Mouse (Mus musculus) liver, postnatal 0 days (tissue): ENCODE results near the gene Capn13. TPM values are rescaled to one million over a fixed set of nuclear protein-coding genes. Genes with fewer than 3 reads are reported as not detected.

Experiments used
- ATAC-seq: fragments of 200-750 bp; cut with Nextera tagmentation; 2 replicates; pipeline ENCODE4 v1.8.0; 2017; ENCODE audit warnings: mild to moderate bottlenecking, moderate library complexity
- DNase-seq: peaks from one replicate; pipeline ENCODE4 v3.0.0-alpha.2; 2016
- H3K27ac ChIP-seq: fragments of 300-500 bp; sonication (generic); 2 replicates; pipeline ENCODE4 v1.5.1; 2014; ENCODE audit warnings: antibody characterized with exemption, moderate library complexity, mild to moderate bottlenecking, low read depth
- H3K27me3 ChIP-seq: fragments of 300-500 bp; sonication (generic); 2 replicates; pipeline ENCODE4 v1.6.1; 2014; ENCODE audit warnings: low read length, control low read depth, mixed read lengths; ENCODE audit not compliant: insufficient read depth
- H3K36me3 ChIP-seq: fragments of 300-500 bp; sonication (generic); replicated peaks from 2 replicates; pipeline ENCODE4 v1.6.1; 2014; ENCODE audit warnings: mild to moderate bottlenecking, control low read depth, low read length, moderate library complexity, mixed read lengths; ENCODE audit not compliant: insufficient read depth
- H3K4me1 ChIP-seq: fragments of 300-500 bp; sonication (generic); 2 replicates; pipeline ENCODE4 v1.6.1; 2014; ENCODE audit warnings: antibody characterized with exemption, mild to moderate bottlenecking, control low read depth; ENCODE audit not compliant: insufficient read depth
- H3K4me2 ChIP-seq: fragments of 300-500 bp; sonication (generic); 2 replicates; pipeline ENCODE4 v1.6.1; 2014; ENCODE audit warnings: low read depth, mild to moderate bottlenecking, low read length, moderate library complexity, mixed read lengths
- H3K4me3 ChIP-seq: fragments of 300-500 bp; sonication (generic); 2 replicates; pipeline ENCODE4 v1.5.1; 2014; ENCODE audit warnings: low read depth, low read length
- H3K9ac ChIP-seq: fragments of 300-500 bp; sonication (generic); replicated peaks from 2 replicates; pipeline ENCODE4 v1.6.1; 2014; ENCODE audit warnings: mild to moderate bottlenecking, moderate library complexity
- H3K9me3 ChIP-seq: fragments of 300-500 bp; sonication (generic); 2 replicates; pipeline ENCODE4 v1.6.1; 2016; ENCODE audit warnings: mild to moderate bottlenecking, control low read depth, low read length, mixed read lengths
- CTCF ChIP-seq: sonication (generic); IDR thresholded peaks from 2 replicates; pipeline ENCODE4 v1.5.1; 2016; ENCODE audit warnings: antibody characterized with exemption, low read depth
- EP300 ChIP-seq: IDR thresholded peaks from 2 replicates; pipeline ENCODE4 v1.6.1; 2016; ENCODE audit warnings: antibody characterized with exemption, low read depth, mild to moderate bottlenecking
- WGBS: fragments of 180-500 bp; shearing (Covaris S2); extraction: QIAGEN DNeasy Blood & Tissue Kit; methylation state at CpG from one replicate; pipeline ENCODE4 v1.1.7; 2014; ENCODE audit not compliant: insufficient replicate concordance; 5-methylcytosine and 5-hydroxymethylcytosine counted together
- polyA plus RNA-seq: library from polyadenylated mRNA; unstranded; fragments of >200 nt; fragmentation: Nextera tagmentation; extraction: Ambion mirVana; gene quantifications from 2 replicates; pipeline ENCODE4 v1.2.1, GENCODE M21; 2015

The Capn13 gene
- polyA plus RNA-seq, 1 experiment from 2014 or later, result not detected

DNA sequence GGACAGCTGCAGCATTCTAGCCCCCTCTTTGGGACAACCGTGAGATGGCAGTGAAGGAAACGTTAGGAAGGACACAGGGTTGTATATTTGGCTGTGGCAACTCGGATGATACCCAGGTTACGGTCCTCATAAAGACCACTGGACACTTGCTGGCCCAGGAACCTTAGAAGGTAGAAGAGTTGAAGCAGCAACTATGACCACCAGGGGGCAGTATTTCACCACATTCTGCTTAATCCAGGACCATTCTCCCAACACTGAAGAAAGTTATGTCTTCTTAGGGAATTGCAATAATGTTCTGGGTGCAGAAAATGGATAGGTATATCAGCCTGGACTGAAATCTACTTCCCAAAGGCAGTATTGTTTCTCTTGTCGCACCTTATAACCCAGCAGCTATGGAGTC is 97.4 kb downstream of the Capn13 start:
- TF ChIP-seq CTCF, result peak; percentile 83
- TF ChIP-seq EP300, result no peak
- DNase-seq, result peak; percentile 69
- Histone ChIP-seq H3K9me3 (no peaks in the 10 kb centered on the region), H3K9ac (no peak overlapping the region), H3K4me2 (no peak overlapping the region), H3K36me3 (no peaks in the 10 kb centered on the region), H3K27ac (no peak overlapping the region), H3K27me3 (peaks cover 8% of the 10 kb centered on the region), H3K4me1 (no peaks in the 10 kb centered on the region), H3K4me3 (no peak overlapping the region)
- no peak for ATAC-seq
- WGBS, result 28% methylated on average over 5 of the region's 5 CpGs

DNA sequence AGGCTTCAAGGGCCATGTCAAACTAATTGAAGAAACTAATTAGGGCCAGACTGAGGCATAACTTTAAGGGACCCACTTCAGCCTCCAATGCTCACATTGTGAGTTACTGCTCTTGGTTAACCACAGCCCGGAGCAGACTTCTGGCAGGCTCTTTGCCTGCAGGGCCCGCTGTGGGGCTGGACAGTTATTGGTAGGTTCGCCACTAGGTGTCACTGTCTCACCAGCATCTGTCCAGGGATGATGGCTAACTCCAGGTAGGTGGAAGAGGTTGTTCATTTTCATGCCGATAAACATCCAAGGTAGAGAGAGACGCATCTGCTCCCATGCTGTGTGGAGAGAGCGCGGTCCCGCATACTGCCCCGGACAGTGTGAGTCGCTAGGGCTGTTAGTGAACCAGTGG is 98.6 kb downstream of the Capn13 start:
- peak overlapping the region; percentile 33; the same call in 1 of the 2 replicates for H3K4me2 ChIP-seq
- TF ChIP-seq CTCF (peak; percentile 96), EP300 (no peak)
- peak; percentile 79 for DNase-seq
- H3K36me3 ChIP-seq, result no peaks in the 10 kb centered on the region
- H3K4me1 ChIP-seq, result no peaks in the 10 kb centered on the region
- no peaks in the 10 kb centered on the region for H3K9me3 ChIP-seq
- no peak overlapping the region for H3K27ac ChIP-seq
- H3K4me3 ChIP-seq, result no peak overlapping the region
- 5% methylated on average over 10 of the region's 10 CpGs for WGBS
- H3K27me3 ChIP-seq, result peaks cover 8% of the 10 kb centered on the region
- peak; percentile 59 for ATAC-seq
- H3K9ac ChIP-seq, result no peak overlapping the region

DNA sequence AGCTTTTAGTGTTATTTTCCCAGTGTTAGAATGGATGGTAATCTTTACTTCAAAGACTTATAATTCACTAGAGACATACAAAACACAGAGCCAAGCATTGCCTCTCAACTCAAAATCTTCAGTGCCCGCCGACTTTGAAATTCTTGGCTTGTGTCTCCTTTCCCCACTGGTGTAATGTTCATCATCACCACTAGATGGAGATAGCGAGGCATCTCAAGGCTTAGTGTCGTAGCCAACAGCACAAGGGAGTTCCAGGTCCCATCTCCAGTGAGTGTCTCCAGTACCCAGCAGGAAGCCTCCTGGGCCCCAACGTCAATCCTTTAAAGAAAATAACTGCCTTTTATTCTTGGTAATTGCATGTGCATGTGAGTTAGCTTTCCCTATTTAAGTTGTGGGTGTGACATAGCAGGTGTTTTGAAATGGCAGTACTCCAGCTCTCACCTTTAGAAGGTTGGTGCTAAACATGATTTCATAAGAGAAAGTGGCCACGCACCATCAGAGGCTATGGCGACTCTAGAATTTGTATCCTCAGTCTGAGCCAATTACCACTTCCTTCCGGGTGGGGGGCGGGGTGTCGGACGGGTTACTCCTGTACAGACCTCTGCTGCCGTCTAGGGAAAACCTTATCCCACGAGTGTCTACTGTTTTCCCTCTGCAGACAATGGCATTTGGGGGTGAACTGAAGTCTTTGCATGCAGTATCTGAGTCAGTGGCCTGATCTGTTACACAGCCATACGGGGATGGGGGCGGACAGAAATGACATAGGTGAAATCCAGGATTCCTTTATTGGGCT is 99.2 kb downstream of the Capn13 start:
- Histone ChIP-seq H3K9ac (no peak overlapping the region), H3K9me3 (no peaks in the 10 kb centered on the region), H3K27ac (no peak overlapping the region), H3K4me1 (no peaks in the 10 kb centered on the region), H3K4me3 (no peak overlapping the region), H3K36me3 (no peaks in the 10 kb centered on the region), H3K27me3 (peaks cover 9% of the 10 kb centered on the region), H3K4me2 (peak overlapping the region; percentile 33; the same call in 1 of the 2 replicates)
- ATAC-seq (peak; percentile 29), DNase-seq (peak; percentile 55)
- TF ChIP-seq CTCF (peak; percentile 96), EP300 (no peak)
- 18% methylated on average over 15 of the region's 15 CpGs for WGBS

DNA sequence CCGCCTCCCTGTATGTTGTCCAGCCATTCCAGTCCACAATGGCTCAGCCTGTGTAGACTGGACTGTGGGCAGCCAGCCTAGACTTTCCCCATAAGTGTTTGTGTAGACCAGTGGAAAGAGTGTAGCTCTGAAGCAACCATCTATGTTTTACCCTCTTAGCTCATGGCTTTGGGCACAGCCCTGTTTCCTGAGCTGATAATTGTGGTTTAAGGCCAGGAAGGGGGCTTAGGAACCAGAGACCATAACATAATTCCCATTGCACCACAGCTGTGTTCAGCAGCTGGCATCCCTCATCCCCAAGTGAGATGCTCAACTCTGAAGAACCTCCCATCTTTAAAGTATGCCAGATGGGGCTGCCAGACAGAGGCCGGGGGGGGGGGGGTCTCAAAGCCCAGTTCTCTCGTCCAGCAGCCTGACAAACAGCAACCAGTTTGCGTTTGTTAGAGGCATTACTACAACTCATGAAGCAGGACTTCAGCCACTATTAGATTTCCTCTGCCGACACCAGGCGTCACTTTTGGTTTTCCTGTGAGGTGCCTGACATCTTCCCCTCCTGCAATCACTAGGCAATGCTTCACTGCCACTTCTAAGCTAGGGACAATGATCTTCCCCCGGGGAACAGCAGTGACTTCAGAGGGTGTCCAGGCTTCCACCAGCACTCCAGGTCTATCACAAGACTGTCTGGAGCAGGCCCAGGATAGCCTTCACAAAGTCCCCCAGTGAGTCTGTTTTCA is 100.4 kb downstream of the Capn13 start:
- Histone ChIP-seq H3K4me1 (no peaks in the 10 kb centered on the region), H3K9ac (no peak overlapping the region), H3K36me3 (no peaks in the 10 kb centered on the region), H3K27ac (no peak overlapping the region), H3K4me3 (no peak overlapping the region), H3K27me3 (peaks cover 11% of the 10 kb centered on the region), H3K4me2 (no peak overlapping the region), H3K9me3 (no peaks in the 10 kb centered on the region)
- no peak for TF ChIP-seq EP300
- TF ChIP-seq CTCF, result no peak
- ATAC-seq, result no peak
- WGBS, result 33% methylated on average over 7 of the region's 7 CpGs
- no peak for DNase-seq

DNA sequence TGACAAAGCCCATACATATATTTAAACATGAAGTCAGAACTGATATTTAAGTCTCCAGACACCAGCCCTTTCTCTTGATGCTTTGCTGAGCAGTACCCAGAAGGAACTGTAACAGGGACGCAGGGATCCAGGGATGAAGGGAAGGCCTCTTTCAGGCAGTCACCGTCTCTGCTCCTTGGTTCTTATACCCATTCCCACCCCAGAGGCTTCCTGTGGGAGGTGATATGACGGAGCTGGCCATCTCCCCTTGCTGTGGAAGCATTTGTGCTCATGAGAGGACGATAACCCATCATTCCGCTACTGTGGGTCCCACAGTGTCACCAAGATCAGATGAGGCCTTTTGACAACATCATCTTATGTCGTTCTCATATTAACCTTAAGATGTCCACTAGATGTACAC is 101.7 kb downstream of the Capn13 start:
- H3K9me3 ChIP-seq, result no peaks in the 10 kb centered on the region
- H3K27ac ChIP-seq, result no peak overlapping the region
- no peak overlapping the region for H3K9ac ChIP-seq
- TF ChIP-seq CTCF (no peak), EP300 (no peak)
- H3K4me3 ChIP-seq, result no peak overlapping the region
- H3K36me3 ChIP-seq, result no peaks in the 10 kb centered on the region
- 81% methylated on average over 6 of the region's 6 CpGs for WGBS
- no peak for ATAC-seq
- peaks cover 10% of the 10 kb centered on the region; the same call in 1 of the 2 replicates for H3K27me3 ChIP-seq
- H3K4me1 ChIP-seq, result no peaks in the 10 kb centered on the region
- no peak overlapping the region for H3K4me2 ChIP-seq
- DNase-seq, result no peak

DNA sequence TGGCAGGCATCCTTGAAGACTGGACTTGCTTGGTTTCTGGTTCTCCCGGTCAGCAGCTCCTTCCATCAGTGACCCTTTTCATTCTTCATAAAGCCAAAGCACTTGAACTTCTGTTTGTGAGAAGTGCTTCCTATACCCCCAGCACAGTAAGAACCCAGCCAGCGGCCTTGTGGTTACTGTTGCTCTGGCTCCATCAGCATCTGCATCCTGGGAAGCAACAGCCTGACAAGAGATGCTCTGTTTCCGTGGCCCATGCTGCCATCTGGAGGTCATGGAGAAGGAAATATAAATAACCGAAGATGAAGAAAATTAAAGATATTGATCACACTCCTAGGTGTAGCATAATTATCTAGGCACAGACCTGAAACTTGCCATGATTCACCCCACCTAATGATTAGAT is 103.8 kb downstream of the Capn13 start:
- Histone ChIP-seq H3K4me1 (no peaks in the 10 kb centered on the region), H3K27me3 (0 out of 2 replicates have a peak, but pooled peaks cover 3% of the 10 kb centered on the region), H3K36me3 (no peaks in the 10 kb centered on the region), H3K9me3 (no peaks in the 10 kb centered on the region), H3K4me3 (no peak overlapping the region), H3K27ac (no peak overlapping the region), H3K4me2 (no peak overlapping the region), H3K9ac (no peak overlapping the region)
- TF ChIP-seq EP300 (no peak), CTCF (peak; percentile 68)
- DNase-seq (peak; percentile 53), ATAC-seq (no peak)
- WGBS, result 28% methylated on average over 4 of the region's 4 CpGs
